ENCODE assay signal across 25 mouse cellular contexts in genomic region chr8:116282341-116282740, GRCm38 (mm10).
DNase-seq lines count a peak whose midpoint lies in the region; ATAC-seq and TF ChIP-seq lines count a peak whose summit lies in the region.
"Had no signal": no experiment of that assay in that cellular context is flagged by ENCODE, and none has a peak within 500 bp of the region (broad histone marks: within the 10 kb centered on the region; RNA-seq: fewer than 3 reads in every experiment).

No protein-coding gene starts in this region.

- no peak for ATAC-seq in kidney, embryonic 15.5 days (replicated peaks; ENCODE audit: low FRiP score)
- ATAC-seq: CD4-positive, CD25-positive, alpha-beta regulatory T cell, adult 4 months; forebrain, embryonic 15.5 days had no signal

- DNase-seq in kidney, adult 11 months = peak; percentile 19
- no peak for DNase-seq in kidney, postnatal 10 days
- peak; percentile 57 for DNase-seq in kidney, adult 9 months
- peak; percentile 63 for DNase-seq in yolk sac, embryonic 10.5 days (ENCODE audit: low spot score)
- DNase-seq: adrenal gland, adult 2 months; adrenal gland, postnatal 14 days; cerebellum, adult 11 months; cerebellum, adult 2 months; cerebellum, adult 9-11 months; cerebellum, postnatal 25 days; embryo, embryonic 11 days; gastrocnemius, postnatal 25 days; heart, adult 18-20 months; heart, postnatal 14 days had no signal

- H3K4me2 ChIP-seq in kidney, embryonic 15.5 days = no peak overlapping the region
- H3K4me2 ChIP-seq: embryonic facial prominence, embryonic 13.5 days; forebrain, embryonic 12.5 days; forebrain, embryonic 15.5 days; heart, embryonic 13.5 days; hindbrain, embryonic 12.5 days; hindbrain, embryonic 15.5 days had no signal

- H3K36me3 ChIP-seq in kidney, embryonic 15.5 days = no peaks in the 10 kb centered on the region
- H3K36me3 ChIP-seq in small intestine, adult 2 months (ENCODE audit: control insufficient read depth, insufficient read depth, low read length) = no peaks in the 10 kb centered on the region
- H3K36me3 ChIP-seq: embryonic facial prominence, embryonic 10.5 days; embryonic facial prominence, embryonic 13.5 days; forebrain, embryonic 12.5 days; forebrain, embryonic 15.5 days; heart, embryonic 13.5 days; hindbrain, embryonic 12.5 days; hindbrain, embryonic 15.5 days had no signal

- TF ChIP-seq CTCF in small intestine, adult 2 months (IDR thresholded peaks at IDR 0.05; ENCODE audit: extremely low read depth, insufficient read length, insufficient replicate concordance, low read depth, low read length) = no peak

- no peaks in the 10 kb centered on the region for H3K9me3 ChIP-seq in kidney, embryonic 15.5 days (replicated peaks)
- H3K9me3 ChIP-seq: embryonic facial prominence, embryonic 10.5 days; embryonic facial prominence, embryonic 13.5 days; forebrain, embryonic 12.5 days; forebrain, embryonic 15.5 days; heart, embryonic 13.5 days; hindbrain, embryonic 12.5 days; hindbrain, embryonic 15.5 days had no signal

- H3K4me1 ChIP-seq in kidney, embryonic 15.5 days = no peaks in the 10 kb centered on the region
- H3K4me1 ChIP-seq in small intestine, adult 2 months (ENCODE audit: control insufficient read depth, insufficient read depth, insufficient read length, low read length) = peaks cover 14% of the 10 kb centered on the region; the same call in 1 of the 2 replicates
- H3K4me1 ChIP-seq: embryonic facial prominence, embryonic 13.5 days; forebrain, embryonic 12.5 days; forebrain, embryonic 15.5 days; heart, embryonic 13.5 days; hindbrain, embryonic 12.5 days; hindbrain, embryonic 15.5 days had no signal

- H3K27ac ChIP-seq in kidney, embryonic 15.5 days = no peak overlapping the region
- peak overlapping the region; percentile 57 for H3K27ac ChIP-seq in small intestine, adult 2 months (ENCODE audit: insufficient read depth, low read depth, low read length)
- H3K27ac ChIP-seq: embryonic facial prominence, embryonic 10.5 days; embryonic facial prominence, embryonic 13.5 days; forebrain, embryonic 12.5 days; forebrain, embryonic 15.5 days; heart, embryonic 13.5 days; hindbrain, embryonic 12.5 days; hindbrain, embryonic 15.5 days had no signal

- 0 out of 2 replicates have a peak, but pooled peaks cover 3% of the 10 kb centered on the region for H3K27me3 ChIP-seq in kidney, embryonic 15.5 days
- no peaks in the 10 kb centered on the region for H3K27me3 ChIP-seq in small intestine, adult 2 months (ENCODE audit: control insufficient read depth, insufficient read depth, low read length)
- H3K27me3 ChIP-seq: embryonic facial prominence, embryonic 13.5 days; forebrain, embryonic 12.5 days; forebrain, embryonic 15.5 days; heart, embryonic 13.5 days; hindbrain, embryonic 12.5 days; hindbrain, embryonic 15.5 days had no signal

- H3K4me3 ChIP-seq in kidney, embryonic 15.5 days (replicated peaks) = no peak overlapping the region
- no peak overlapping the region for H3K4me3 ChIP-seq in small intestine, adult 2 months (ENCODE audit: low read depth, low read length)
- H3K4me3 ChIP-seq: embryonic facial prominence, embryonic 10.5 days; embryonic facial prominence, embryonic 13.5 days; erythroblast, embryonic 14.5 days; forebrain, embryonic 12.5 days; forebrain, embryonic 15.5 days; heart, embryonic 13.5 days; hindbrain, embryonic 12.5 days; hindbrain, embryonic 15.5 days had no signal

- no peak overlapping the region for H3K9ac ChIP-seq in kidney, embryonic 15.5 days
- H3K9ac ChIP-seq: embryonic facial prominence, embryonic 13.5 days; forebrain, embryonic 12.5 days; forebrain, embryonic 15.5 days; heart, embryonic 13.5 days; hindbrain, embryonic 12.5 days; hindbrain, embryonic 15.5 days had no signal

- TF ChIP-seq POLR2A in small intestine, adult 2 months (IDR thresholded peaks at IDR 0.05; ENCODE audit: low read depth, low read length) = no peak

- 87% methylated on average over 5 of the region's 5 CpGs for WGBS in kidney, embryonic 15.5 days
- 52% methylated on average over 5 of the region's 5 CpGs for WGBS in small intestine, adult 2 months
